Mouse (Mus musculus) splenic B cell, adult 2 months (primary cell): ENCODE results near the gene Cd300a.

Experiments used
- DNase-seq: peaks from one replicate; pipeline ENCODE4 v3.0.0-alpha.2; 2011; ENCODE audit warnings: low read depth, low spot score
- H3K27me3 ChIP-seq: 2 replicates; pipeline ENCODE4 v1.6.1; 2012; ENCODE audit warnings: mild to moderate bottlenecking, low read length, moderate library complexity, mixed read lengths; ENCODE audit not compliant: control insufficient read depth, poor library complexity, insufficient read depth, severe bottlenecking
- H3K36me3 ChIP-seq: 2 replicates; pipeline ENCODE4 v1.6.1; 2012; ENCODE audit warnings: mild to moderate bottlenecking, low read length, moderate library complexity, mixed read lengths; ENCODE audit not compliant: control insufficient read depth, poor library complexity, insufficient read depth, severe bottlenecking

The Cd300a gene

DNA sequence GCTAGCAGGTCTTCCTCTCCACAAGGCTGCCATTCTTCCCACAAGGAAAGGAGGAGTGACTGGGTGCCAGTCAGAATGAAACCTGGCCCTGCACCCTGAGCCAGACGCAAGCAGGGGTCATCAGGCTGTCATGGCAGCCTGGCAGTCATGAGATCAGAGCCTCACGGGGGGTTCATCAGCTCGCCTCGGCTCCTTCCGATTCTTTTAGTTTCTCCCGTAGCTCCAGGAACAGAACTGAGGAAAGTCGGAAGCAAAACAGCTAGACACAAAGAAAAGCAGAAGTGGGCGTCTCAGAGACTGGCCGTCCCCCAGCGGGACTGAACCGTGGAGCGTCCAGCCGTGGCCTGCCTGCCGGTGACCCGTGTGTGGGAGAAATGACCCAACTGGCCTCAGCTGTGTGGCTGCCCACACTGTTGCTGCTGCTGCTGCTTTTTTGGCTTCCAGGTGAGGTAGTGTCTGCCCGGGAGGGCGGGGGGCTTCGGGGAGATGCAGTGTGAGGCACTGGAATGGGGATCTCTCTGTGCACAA, at the start of gene Cd300a:
TSS of gene Cd300a (plus strand) at position 51 of the 528 bp plus-strand sequence.
- Histone ChIP-seq H3K36me3 (no peaks in the 10 kb centered on the region), H3K27me3 (no peaks in the 10 kb centered on the region)
- peak; percentile 44 for DNase-seq

DNA sequence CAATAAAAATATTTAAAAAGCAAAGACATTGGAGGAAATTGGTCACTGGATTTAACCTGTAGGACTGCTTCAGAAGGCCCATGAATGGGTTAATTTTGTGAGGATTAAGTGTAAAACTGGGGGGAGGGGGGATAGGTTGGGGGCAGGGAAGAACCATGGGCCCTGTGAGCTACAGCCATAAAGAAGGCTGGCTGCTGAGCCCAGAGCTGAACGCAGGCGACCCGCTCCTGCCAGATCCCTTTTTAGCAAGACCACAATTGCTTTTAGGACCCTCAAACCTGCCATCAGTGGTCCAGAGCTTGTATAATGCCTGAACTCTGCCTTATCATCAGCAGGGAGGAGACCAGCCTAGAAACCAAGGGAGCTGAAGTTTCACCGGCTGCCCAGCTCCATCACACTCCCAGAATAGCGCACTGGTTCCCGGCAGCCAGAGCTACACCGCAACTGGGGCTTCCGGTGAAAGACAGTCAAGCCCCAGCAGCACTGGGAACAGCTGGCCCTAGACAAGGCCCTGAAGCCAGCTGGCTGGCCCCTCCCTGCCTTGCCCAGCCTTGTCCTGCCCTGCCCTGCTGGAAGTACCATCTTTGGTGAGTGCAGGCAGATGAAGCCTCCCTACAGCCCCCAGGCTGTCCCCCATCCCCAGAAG, 45.9 kb upstream of the Cd300a start:
- H3K36me3 ChIP-seq: no peaks in the 10 kb centered on the region
- H3K27me3 ChIP-seq: no peaks in the 10 kb centered on the region
- DNase-seq: no peak

DNA sequence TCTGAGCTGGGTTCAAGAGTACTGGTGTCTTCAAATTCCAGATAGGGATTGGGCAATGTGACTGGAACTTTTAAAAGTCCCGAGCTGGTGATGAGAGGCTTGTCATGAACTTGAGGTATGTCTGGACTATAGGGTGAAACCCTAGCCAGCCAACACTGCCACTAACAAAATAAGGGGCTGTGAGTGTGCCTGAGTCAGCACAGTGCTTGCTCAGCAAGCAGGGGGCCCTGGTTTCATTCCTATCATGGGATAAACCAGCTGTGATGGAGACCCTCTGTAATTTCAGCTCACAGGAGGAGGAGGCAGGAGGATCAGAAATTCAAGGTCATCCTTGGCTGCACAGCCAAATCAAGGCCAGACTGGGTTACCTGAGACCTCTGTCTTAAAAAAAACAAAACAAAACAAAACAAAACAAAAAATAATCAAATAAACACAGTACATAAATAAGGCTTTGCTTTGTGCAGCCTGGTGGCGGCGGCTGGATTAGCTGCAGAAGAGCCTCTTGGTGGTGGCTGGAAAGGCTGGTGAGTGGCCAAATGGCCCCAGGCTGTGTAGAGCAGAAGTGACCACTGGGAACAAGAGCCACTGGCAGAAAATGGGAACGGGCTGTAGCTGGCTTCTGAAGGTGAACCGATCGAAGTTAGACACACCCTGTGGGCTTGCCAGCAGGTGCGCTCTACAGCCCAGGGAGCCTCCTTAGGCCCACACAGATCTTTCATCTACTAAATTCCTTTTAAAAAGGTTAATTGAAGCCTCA, 45.2 kb upstream of the Cd300a start:
- Histone ChIP-seq H3K27me3 (no peaks in the 10 kb centered on the region), H3K36me3 (no peaks in the 10 kb centered on the region)
- no peak for DNase-seq

DNA sequence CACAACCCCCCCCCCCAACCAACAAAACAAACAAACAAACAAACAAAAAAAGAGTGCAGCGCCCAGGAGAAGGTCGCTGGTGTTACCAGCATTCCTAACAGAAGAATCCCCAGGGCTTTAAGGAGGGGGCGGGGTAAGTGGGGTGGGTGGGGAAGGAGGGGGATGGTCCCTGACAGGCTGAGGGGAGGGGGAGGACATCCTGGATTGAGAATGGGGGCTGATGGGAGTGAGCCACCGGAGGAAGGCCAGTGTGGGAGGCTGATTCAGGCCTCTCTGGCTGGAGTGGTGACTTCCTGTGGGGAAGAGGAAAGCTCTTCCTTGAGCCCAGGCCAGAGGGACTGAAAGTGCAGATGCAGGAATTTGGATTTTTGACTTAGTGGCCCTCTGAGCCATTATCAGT, 43.5 kb upstream of the Cd300a start:
- Histone ChIP-seq H3K27me3 (peaks cover 2% of the 10 kb centered on the region; the same call in 1 of the 2 replicates), H3K36me3 (no peaks in the 10 kb centered on the region)
- no peak for DNase-seq

DNA sequence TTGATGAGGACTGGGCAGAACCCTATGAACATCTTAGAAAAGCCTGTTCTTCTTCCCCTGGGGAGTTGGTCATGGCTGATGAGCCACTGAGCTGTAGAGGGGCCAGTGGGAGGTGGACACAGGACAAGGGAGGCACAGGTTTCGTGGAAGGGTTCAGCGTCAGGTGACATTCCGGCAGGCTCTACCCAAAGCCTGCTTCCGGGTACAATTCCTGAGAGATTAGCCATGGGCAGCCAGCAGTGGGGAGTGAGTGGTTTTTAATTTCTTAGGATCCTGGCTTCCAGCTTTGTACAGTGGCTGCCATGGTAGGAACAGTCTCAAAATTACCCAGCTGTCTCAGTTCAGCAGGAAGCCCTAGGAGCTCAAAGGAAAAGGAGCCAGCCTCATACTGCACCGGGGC, 42.8 kb upstream of the Cd300a start:
- peaks cover 2% of the 10 kb centered on the region; the same call in 1 of the 2 replicates for H3K27me3 ChIP-seq
- DNase-seq: no peak
- H3K36me3 ChIP-seq: no peaks in the 10 kb centered on the region

- DNase-seq: no peak
- H3K36me3 ChIP-seq: no peaks in the 10 kb centered on the region
- H3K27me3 ChIP-seq: peaks cover 2% of the 10 kb centered on the region; the same call in 1 of the 2 replicates
Observed at GRCm38 (mm10) chr11:114849572-114849971, 40.3 kb upstream of the Cd300a start.

DNA sequence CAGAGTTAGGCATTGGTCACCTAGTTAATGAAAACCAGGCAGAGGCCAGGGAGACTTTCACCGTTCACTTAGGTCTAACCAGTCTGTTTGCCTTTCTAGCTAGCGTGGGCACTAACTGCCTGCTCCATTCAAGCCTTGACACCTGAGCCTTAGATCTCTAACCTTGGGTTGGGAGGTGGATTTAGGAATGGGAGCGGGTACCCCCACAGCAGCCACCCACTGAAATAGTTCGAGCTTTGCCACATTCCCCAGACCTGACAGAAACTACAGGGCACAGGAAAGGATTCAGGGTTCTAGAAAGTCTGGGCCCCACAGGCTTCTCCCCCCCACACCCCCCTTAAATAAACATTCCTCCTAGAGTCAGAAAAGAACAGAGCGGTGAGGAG, 39.8 kb upstream of the Cd300a start:
- peaks cover 2% of the 10 kb centered on the region; the same call in 1 of the 2 replicates for H3K27me3 ChIP-seq
- DNase-seq: no peak
- no peaks in the 10 kb centered on the region for H3K36me3 ChIP-seq

DNA sequence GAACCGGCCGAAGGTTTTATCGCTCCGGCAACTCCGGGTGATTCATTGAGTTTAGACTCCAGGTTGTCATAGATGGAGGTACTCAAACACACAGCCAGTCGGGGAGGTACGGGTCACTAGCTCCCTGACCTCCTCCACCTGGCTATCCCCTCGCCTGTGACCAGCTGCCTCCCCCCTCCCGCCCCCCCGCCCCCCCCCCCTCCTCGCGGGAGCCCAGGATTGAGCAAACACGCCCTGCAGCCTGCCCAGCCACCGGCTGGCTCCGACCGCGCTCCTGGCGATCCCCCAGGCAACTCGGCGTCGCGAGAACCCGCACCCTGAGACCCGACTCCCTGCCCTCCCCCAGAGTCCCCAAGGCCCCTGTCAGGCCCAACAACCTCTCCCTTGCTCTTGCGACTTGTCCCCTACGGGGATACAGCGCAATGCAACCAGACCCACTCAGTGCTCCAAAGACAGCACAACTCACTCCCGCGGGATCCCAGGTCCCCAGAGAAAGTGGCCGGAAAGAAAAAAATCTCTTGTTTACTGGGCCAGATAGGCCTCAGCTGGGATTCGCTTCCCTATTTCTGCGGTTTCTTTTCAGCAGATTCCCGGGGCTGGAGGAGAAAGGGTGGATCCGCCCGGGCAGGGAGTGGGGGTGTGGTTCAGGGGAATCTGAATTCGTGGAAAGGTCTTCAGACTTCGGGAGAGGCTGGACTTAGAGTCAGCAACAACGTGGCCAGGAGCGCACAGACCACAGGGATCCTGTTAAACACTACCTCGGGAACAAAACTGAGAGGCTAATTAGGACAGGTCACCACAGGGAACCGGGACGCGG, 39.2 kb upstream of the Cd300a start, which contains the start of gene Gprc5c:
TSS of gene Gprc5c (plus strand) at position 701 of the 817 bp plus-strand sequence.
- no peak for DNase-seq
- peaks cover 2% of the 10 kb centered on the region; the same call in 1 of the 2 replicates for H3K27me3 ChIP-seq

GRCm38 (mm10) chr11:114851269-114851607, 38.6 kb upstream of the Cd300a start:
- Histone ChIP-seq H3K27me3 (peaks cover 2% of the 10 kb centered on the region; the same call in 1 of the 2 replicates), H3K36me3 (no peaks in the 10 kb centered on the region)
- DNase-seq: no peak

More for the DNA sequence above, 39.2 kb upstream of the Cd300a start, which contains the start of gene Gprc5c:
- no peaks in the 10 kb centered on the region for H3K36me3 ChIP-seq

- Histone ChIP-seq H3K36me3 (no peaks in the 10 kb centered on the region), H3K27me3 (peaks cover 2% of the 10 kb centered on the region; the same call in 1 of the 2 replicates)
- no peak for DNase-seq
Observed at GRCm38 (mm10) chr11:114851608-114852310, 38.1 kb upstream of the Cd300a start.

GRCm38 (mm10) chr11:114852311-114853173, 37.3 kb upstream of the Cd300a start:
- no peak for DNase-seq
- Histone ChIP-seq H3K27me3 (peaks cover 2% of the 10 kb centered on the region; the same call in 1 of the 2 replicates), H3K36me3 (no peaks in the 10 kb centered on the region)

- peaks cover 2% of the 10 kb centered on the region; the same call in 1 of the 2 replicates for H3K27me3 ChIP-seq
- no peaks in the 10 kb centered on the region for H3K36me3 ChIP-seq
- no peak for DNase-seq
Observed at GRCm38 (mm10) chr11:114853174-114853838, 36.5 kb upstream of the Cd300a start.

- no peak for DNase-seq
- H3K27me3 ChIP-seq: peaks cover 2% of the 10 kb centered on the region; the same call in 1 of the 2 replicates
- no peaks in the 10 kb centered on the region for H3K36me3 ChIP-seq
Observed at GRCm38 (mm10) chr11:114854581-114854980, 35.3 kb upstream of the Cd300a start.
